Mouse (Mus musculus) gastrocnemius, postnatal 4 days (tissue): ENCODE measurements around the gene St3gal5. TPM values are rescaled to one million over a fixed set of nuclear protein-coding genes. Genes with fewer than 3 reads are reported as not detected.

Source experiments
- DNase-seq, 2 experiments: peaks; one replicate each; pipeline ENCODE4 v3.0.0; 2021 to 2022; ENCODE audit warnings: low spot score in 2 of 2, mixed read lengths in 2 of 2
- total RNA-seq, 2 experiments: library from RNA; stranded (reverse); gene quantifications; 2 replicates each; pipeline ENCODE4 v1.2.3; 2021

Gene St3gal5
- total RNA-seq, 2 experiments from 2014 or later = 69.1 to 105 TPM

DNA sequence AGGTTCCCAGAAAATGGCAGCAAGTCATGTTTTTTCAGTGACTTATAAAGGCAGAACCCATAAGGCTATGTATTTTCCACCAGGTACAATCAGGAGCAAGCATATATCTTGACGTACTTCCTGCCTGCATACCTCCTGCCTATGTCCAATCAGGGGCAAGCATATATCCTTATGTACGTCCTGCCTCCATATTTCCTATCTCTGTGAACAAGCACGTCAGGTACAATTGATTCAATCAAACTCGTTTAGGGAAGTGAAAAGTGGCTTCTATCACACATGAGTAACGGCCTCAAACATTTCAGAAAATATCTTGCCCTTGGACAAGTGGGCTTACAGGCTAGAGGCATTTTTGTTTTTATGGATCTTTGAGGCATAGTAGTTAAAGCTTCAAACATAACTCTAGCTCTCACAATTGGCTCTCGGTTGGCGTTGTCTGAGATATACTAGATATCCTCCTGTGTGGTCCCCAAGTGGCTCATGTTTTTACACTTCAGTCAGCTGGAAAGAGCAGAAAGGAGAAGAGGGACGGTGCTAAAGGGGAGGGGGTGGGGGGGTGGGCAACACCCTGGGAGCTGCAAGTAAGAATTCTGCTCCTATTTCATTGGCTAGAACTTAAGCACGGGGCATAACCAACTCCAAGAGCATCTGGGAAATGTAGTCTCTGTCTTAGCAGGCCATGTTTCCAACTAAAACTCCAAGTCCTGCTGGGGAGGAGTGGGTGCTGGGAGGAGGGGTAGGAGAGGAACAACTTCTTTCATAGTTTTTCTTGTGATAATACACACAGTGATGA lies 28.9 kb downstream of the St3gal5 start:
- no peak for DNase-seq

DNA sequence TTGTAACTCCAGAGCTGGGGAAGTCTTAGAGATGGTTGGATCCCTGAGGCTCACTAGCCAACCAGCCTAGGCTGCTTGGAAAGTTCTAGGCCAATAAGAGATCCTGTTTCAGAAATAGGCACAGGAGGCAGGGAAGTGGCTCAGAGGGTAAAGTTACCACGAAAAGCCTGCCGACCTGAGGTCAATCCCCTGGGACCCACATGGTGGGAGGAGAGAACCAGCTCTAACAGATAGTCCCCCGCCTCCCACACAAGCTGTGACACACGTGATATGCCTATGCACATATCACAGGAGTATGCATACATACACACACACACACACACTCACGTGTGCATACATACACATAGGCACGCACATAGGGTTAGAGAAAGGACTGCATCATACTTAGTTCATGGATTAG lies 32.7 kb downstream of the St3gal5 start:
- DNase-seq = no peak

DNA sequence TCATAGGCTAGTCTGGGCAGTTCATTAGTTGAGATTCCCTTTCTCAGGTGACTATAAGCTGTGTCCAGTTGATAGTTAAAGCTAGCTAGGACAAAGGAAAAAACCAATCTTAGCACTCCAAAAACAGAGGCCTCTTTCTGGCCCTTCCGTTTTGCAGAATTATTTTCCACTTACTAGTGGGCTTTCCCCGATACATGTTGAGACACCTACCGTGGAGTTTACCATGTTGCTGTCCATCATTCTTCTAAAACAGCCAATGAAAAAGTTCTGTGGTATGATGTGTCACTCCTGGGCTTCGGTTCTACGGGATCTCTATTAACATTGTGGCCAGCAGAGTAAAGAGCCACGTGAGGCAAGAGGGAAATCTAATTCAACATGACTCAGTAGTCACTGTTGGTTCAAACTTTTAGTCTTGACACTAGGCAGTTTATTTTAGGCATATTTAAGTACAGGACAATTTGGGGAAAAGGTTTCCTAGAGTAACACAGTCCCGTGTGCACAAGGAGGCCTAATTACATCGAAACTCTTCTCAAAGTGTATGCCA lies 35.4 kb downstream of the St3gal5 start:
- no peak for DNase-seq

DNA sequence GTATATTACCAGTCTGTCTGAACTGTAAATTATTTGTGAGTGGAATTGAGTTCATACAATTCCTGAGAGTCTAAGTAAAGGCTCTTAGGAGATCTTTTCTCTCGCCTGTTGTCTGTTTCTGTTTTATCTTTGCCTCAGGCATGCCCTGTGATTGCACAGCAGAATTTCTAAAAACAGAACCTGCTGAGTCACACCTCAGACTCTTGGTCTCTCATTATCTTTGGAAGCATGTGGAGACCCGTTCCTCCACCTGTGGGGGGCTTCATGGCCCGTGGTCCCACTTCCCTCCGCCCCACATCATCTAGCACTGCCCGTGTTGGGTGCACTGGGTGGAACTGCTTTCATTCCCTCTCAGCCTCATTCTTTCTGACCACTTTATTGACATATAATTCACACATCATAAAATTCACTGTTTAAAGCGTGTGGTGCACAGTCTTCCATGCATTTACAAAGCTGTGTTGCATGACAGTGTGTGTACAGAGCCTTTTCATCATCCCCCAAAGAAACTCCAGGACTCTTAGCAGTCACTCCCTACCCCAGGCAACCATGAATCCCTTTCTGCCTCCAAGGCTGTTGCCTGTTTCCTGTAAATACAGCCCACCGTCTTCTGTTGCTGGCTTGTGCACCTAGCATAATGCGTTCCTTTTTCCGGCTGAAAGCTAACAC lies 37.6 kb downstream of the St3gal5 start:
- no peak for DNase-seq

DNA sequence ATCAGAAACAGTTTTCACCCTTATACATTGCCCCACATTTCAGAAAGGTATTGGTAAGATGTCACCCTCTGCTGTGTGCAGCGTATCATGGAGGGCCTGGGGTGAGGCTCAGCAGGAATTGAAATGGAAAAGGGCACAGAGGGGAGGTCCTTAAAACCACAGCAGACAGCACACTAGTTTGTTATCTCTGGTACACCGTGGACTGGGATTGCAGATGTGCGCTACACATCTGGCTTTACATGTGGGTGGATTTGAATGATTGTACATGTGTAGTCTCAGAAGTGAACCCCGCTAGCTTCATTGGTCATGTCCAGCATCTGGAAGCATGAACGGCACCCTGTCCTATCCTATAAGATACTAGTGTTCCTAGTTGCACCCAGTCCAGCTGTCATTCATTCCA lies 38.6 kb downstream of the St3gal5 start:
- DNase-seq = no peak

DNA sequence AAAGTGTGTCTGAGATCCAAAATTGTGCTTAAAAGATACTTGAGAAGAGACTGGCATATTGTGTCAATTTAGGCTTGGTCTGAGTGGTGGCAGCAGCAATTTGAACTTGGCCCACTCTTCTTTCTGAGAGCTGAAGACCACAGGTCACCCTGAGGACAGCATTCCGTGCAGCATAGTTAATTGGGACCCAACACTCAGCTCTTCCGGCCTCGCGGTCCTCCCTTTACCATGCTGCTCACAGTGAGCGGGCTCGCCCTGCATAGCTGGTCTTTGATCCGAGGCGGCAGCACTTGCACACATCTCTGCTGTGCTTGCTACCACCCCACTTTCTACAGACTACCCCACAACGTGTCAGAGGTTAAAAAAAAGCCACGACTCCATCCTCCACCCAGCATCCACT lies 39.2 kb downstream of the St3gal5 start:
- no peak for DNase-seq

DNA sequence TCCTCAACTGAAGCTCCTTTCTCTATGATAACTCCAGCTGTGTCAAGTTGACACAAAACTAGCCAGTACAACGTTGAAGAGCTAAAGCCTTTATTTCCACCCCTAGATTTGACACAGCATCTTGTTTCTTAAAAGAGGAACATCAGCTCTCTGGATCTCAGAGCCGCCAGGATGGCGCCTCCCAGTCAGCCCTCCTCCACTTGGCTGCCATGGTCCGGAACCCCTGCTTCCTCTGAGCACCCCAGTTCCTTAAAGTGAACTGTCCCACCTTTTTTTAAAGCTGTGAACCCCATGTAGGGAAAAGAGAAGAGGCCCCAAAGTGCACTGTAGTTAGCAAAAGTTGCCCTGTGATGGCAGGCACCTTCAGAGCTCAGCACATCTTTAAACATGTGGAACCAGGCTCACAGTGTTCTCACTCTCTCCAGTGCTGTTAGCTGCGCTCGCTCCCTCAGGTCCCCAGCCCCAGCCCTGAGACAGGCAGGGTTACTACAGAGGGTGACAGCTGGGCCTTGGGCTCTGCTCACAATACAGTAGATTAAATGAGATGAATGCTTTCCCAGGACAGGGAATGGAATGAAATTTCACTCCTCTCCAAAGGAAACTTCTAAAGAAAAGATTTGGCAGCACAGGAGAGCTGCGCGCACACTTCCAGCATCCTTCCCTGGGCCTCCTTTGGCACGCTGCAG lies 42.3 kb downstream of the St3gal5 start:
- no peak for DNase-seq

DNA sequence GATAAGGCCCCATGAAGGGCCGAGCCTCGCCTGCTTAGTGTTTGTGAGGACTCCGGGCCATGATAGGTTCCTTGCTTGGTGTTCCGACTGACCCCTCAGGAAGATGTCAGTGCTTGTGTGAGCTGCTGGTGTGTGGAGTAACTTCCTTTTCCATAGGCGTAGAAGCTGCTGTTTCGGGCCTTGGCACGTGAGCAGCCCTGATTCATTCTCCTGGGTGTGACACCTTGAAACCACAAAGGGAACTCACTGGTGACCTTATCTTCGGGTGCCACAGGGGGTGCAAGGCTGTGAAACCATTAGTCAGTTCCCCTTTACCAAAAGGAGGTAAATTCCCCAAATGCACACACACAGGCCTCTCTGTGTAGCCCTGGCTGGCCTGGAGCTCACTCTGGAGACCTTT lies 43.0 kb downstream of the St3gal5 start:
- DNase-seq = no peak

DNA sequence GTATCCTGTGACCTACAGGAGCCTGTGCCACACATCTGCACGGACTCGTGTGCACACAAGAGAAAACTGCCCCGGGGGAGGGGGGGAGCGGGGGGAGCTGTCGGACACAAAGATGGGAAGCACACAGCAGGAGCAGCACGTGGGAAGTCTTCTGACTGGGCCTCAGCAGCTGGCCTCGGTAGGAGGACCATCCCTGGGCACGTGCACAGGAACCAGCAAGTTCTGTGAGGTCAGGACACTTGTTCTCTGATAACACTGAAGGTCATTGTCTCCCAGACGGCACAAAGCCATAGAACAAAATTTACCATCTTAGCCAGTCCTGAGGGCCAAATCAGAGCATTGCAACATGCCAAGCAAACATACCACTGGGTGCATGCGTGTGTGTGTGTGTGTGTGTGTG lies 43.8 kb downstream of the St3gal5 start:
- no peak for DNase-seq

DNA sequence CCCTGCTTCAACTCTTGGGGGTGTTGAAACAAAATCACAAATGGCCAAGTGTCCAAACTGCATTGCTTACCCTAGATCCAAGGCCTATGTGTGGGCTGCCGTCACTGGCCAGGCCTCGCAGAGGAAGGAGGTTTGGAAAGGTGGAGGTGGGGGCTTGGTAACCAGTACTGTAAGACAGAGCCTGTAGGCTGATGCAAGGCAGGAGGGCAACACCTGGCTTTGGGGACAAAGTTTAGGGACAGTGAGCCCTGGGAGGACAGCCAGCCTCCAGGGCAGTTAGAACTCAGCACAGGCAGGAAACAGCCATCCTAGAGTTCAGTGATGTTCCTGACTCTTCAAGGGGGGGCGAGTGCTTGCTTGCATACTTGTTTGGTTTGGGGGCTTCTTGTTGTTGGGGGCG lies 45.2 kb downstream of the St3gal5 start:
- no peak for DNase-seq

DNA sequence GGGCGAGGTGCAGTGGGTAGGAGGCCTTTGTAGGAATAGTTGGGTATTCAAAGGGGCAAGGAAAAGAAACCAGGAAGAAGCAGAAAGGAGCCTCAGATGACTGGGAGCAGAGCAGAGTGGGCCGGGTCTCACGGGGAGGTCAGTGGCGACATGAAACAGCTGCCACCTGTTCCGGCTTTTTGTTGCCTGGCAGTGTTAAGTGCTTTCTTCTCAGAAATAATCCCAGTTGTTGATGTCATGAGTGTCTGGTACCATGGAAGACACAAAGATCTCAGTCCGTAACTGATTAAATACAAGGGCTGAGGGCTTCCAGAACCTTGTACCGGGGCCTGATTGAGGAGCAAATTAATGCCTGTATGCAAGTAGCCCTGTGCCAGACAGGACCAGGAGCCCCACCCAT lies 47.0 kb downstream of the St3gal5 start:
- DNase-seq = no peak

DNA sequence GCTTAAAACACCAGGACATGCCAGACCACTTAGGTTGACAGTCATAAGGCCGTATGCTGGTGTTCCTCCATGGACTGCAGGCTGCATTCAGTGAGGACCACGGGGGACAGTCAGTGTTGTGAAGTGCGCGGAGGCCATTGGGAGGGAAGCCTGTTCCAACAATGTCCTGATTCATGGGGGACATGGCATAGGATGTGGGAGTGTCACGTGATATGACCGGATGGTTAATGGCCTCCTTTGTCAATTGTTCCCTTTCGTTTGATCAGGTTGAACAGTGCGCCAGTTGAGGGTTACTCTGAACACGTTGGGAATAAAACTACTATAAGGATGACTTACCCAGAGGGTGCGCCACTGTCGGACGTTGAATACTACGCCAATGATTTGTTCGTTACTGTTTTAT lies 49.4 kb downstream of the St3gal5 start:
- no peak for DNase-seq

DNA sequence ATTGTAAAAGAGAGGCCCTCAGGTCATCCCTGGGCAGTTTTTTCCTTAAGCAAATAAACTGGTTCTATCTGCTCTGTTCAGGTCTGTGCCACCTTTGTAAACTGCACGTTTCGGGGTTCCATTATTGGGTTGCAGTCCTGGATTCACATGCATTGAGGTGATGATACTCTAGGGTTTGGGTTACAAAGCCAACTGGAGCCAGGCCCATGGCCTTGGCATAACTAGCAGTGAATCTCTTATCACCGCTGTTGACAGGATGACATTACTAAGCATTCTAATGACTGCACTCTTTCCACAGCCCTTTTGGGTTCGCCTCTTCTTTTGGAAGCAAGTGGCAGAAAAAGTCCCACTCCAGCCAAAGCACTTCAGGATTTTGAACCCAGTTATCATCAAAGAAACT lies 51.3 kb downstream of the St3gal5 start:
- DNase-seq = no peak

DNA sequence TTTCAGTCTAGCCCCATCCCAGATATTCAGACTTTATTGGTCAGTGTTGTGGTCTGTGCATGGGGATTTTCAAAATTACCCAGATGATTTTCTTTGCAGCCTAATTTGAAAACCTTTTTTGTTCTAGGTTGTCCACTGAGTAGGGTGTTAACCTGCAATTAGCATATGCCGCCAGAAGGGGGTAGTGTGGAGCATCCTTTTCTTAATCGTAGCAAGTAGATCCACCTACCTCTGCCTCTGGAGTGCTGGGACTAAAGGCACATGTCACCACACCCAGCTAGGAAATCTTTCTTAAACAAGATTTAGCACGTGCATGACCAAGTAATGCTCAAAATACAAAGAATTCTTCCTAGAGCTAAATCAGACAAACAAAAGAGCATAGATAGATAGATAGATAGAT lies 52.4 kb downstream of the St3gal5 start:
- no peak for DNase-seq

DNA sequence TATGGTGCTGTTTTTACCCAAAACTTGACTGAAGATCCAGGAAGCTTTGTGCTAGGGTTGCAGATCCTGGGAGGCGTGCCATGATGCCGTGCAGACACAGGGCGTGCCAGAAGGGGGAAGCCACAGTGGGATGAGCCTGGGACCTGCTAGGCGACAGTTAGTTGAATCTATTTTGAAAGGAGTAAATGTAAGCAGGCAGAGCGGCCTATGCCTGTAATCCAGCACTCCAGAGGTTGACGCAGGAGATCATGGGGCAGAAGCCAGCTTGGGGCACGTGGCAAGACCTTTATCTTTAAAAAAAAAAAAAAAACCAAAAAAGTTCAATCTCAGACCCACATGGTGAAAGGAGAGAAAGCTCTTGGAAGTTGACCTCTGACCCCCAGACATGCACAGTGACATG lies 55.3 kb downstream of the St3gal5 start:
- no peak for DNase-seq

DNA sequence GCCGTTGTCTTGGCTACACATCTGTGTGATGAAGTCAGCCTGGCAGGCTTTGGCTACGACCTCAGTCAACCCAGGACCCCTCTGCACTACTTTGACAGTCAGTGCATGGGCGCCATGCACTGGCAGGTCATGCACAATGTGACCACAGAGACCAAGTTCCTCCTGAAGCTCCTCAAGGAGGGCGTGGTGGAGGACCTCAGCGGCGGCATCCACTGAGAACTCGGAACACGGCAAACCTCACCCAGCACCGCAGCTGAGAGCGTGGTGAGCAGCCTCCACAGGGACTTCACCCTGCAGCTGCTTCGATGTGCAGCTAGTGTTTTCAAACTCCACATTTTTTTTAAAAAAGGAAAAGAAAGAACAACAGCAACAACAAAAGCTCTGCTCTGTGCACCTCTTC lies 56.1 kb downstream of the St3gal5 start:
- no peak for DNase-seq

DNA sequence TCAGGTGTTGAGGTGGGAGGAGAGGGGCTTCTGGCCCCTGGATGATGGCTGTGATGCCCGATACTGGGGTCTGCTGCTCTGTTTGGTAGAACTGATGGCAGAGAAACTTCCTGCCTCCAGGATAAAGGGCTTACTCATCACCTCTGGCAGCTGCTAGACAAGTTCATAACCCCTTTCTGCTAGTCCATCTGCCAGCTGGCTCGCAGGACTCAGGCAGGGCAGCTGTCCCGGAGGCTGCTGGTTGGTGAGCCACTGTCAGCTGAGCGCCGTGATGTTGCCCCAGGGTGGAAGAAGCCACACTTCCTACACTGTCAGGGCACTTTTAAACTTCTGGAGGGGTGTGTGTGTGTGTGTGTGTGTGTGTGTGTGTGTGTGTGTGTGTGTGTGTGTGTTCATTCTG lies 56.6 kb downstream of the St3gal5 start:
- DNase-seq = peak in 1 of 2 experiments; percentile 59

DNA sequence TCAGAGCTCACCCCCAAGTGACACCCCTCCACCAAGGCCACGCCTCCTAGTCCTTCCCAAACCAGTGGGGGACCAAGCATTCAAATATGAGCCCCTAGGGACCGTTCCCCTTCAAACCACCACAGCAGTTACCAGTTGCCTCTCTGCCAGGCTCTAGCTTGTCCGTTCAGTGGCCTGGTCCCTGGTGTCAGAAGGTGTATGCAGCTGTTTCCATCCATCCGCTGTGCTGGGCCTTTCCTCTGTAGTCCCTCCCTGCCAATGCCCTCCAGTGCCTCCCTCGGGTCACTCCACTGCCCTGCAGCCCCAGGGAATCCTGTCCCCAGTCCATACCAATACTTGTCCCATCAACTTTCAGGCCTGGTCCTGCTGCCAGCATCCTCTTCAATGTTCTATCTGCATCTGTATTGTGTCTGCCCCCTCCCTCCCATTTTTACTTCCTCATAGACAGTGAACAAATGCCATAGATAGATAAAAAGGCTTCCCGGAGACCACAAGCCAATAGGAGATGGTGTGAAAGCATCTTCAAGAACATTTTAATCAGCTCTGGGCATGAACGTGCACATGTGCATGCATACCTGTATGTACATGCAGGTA lies 57.6 kb downstream of the St3gal5 start:
- no peak for DNase-seq

DNA sequence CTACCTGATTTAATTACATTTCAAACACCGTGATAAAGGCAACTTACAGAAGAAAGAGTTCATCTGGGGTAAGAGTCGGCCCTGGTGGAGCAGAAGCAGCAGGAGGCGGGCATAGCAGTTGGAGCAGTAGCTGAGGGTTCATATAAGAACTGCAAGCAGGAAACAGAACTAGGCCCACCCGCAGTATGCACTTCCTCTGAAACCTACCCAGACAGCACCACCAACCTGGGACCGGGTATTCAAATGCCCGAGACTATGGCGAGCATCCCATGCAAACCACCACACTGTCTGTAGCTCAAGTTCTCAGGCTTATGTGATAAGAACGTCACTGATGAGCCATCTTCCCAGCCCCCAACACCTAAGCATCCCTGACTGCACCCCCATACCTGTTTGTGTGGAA lies 58.3 kb downstream of the St3gal5 start:
- no peak for DNase-seq

DNA sequence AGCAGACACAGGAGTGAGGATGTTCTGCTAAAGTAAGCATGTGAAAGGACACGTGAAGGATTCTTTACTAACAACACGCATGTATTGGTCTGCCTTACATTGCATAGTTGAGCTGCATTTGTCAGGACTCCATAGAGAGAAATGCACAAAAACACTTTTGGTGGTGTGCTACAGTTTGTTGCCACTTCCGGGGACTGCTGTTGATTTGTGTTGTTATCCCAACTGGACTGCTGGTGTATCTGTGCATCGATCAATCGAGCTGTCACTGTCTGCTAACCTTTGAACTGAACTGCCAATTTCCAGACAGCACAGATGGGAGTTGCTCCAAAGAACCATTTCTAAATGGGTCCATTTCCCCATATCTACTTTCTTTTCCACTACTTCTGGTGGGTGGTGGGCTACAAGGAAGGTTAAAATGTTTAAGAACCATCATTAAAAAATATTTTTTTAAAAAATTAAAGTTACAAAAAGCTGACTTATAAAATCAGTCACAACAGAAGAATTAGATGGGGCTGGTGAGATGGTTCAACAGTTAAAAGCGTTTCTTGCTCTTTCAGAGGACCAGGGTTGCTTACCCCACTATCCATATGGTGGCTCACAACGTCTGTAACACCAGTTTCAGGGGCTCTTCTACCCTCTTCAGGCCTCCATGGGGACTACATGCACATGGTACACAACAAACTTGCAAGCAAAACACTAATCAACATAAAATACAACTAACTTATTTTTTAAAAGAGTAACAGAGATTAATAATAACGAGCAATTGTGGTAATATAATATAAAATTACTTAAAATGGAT lies 61.8 kb downstream of the St3gal5 start:
- no peak for DNase-seq

DNA sequence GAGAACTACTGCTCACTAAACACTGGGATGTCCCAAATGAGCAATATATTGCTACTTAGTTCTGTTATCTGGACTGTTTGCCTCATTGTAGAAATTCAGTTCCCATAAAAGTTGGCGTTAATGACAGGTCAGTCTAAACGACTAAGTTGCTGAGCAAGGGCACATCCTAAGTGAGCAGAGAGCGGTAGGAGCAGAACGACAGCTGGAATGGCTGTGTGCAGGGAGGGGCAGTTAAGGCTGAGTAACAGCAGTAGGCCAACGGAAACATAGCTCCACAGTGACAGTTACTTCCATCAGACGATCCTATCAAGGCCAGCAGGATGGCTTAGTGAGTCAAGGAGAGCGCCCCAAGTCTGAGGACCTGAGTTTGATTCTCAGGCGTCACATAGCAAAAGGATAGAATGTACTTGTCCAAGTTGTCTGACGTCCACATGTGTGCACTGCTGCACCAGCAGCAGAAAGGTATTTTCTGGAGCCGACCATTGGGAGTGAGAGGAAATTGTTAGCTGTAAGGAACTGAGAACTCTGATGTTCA lies 62.5 kb downstream of the St3gal5 start:
- DNase-seq = no peak
